Mouse (Mus musculus) hindbrain, embryonic 11.5 days (tissue): ENCODE results near the gene Parn. TPM values are rescaled to one million over a fixed set of nuclear protein-coding genes. Genes with fewer than 3 reads are reported as not detected.

Experiments used
- ATAC-seq: fragments of 200-750 bp; cut with Nextera tagmentation; 2 replicates; pipeline ENCODE4 v1.8.0; 2017; ENCODE audit warnings: mild to moderate bottlenecking, moderate TSS enrichment, moderate library complexity; ENCODE audit not compliant: low FRiP score
- DNase-seq: peaks from one replicate; pipeline ENCODE4 v3.0.0-alpha.2; 2015; ENCODE audit warnings: low spot score
- H3K27ac ChIP-seq: fragments of 300-500 bp; sonication (generic); 2 replicates; pipeline ENCODE4 v1.5.1; 2014; ENCODE audit warnings: mild to moderate bottlenecking, low read depth, low read length
- H3K27me3 ChIP-seq: fragments of 300-500 bp; sonication (generic); 2 replicates; pipeline ENCODE4 v1.6.1; 2014; ENCODE audit warnings: mild to moderate bottlenecking, low read length, moderate library complexity, mixed read lengths; ENCODE audit not compliant: control insufficient read depth, insufficient read depth
- H3K36me3 ChIP-seq: fragments of 300-500 bp; sonication (generic); 2 replicates; pipeline ENCODE4 v1.6.1; 2014; ENCODE audit warnings: mild to moderate bottlenecking, low read length, moderate library complexity, mixed read lengths; ENCODE audit not compliant: control insufficient read depth, insufficient read depth
- H3K4me1 ChIP-seq: fragments of 300-500 bp; sonication (generic); replicated peaks from 2 replicates; pipeline ENCODE4 v1.6.1; 2014; ENCODE audit warnings: low read length, mixed read lengths; ENCODE audit not compliant: control insufficient read depth, insufficient read depth
- H3K4me2 ChIP-seq: fragments of 300-500 bp; sonication (generic); replicated peaks from 2 replicates; pipeline ENCODE4 v1.6.1; 2014; ENCODE audit warnings: mild to moderate bottlenecking, low read depth, low read length
- H3K4me3 ChIP-seq: fragments of 300-500 bp; sonication (generic); 2 replicates; pipeline ENCODE4 v1.5.1; 2014; ENCODE audit warnings: low read depth, low read length
- H3K9ac ChIP-seq: fragments of 300-500 bp; sonication (generic); 2 replicates; pipeline ENCODE4 v1.6.1; 2014; ENCODE audit warnings: low read depth, low read length
- H3K9me3 ChIP-seq: fragments of 300-500 bp; sonication (generic); 2 replicates; pipeline ENCODE4 v1.6.1; 2016; ENCODE audit warnings: low read length; ENCODE audit not compliant: control insufficient read depth
- WGBS: fragments of 180-500 bp; shearing (Covaris S2); extraction: QIAGEN DNeasy Blood & Tissue Kit; methylation state at CpG from one replicate; pipeline ENCODE4 v1.1.7; 2014; 5-methylcytosine and 5-hydroxymethylcytosine counted together
- polyA plus RNA-seq: library from polyadenylated mRNA; unstranded; fragments of >200 nt; fragmentation: Nextera tagmentation; extraction: Ambion mirVana; gene quantifications from 2 replicates; pipeline ENCODE4 v1.2.1, GENCODE M21; 2014

The Parn gene
- polyA plus RNA-seq, 1 experiment from 2014 or later = 40.4 TPM

GRCm38 (mm10) chr16:13504476-13504875, 163.5 kb downstream of the Parn start:
- Histone ChIP-seq H3K27ac (no peak overlapping the region), H3K4me2 (no peak overlapping the region), H3K36me3 (no peaks in the 10 kb centered on the region), H3K9ac (no peak overlapping the region), H3K9me3 (no peaks in the 10 kb centered on the region), H3K27me3 (no peaks in the 10 kb centered on the region), H3K4me3 (no peak overlapping the region), H3K4me1 (no peaks in the 10 kb centered on the region)
- no peak for ATAC-seq
- no peak for DNase-seq
- 87% methylated on average over 3 of the region's 3 CpGs for WGBS

- no peaks in the 10 kb centered on the region for H3K9me3 ChIP-seq
Measured at GRCm38 (mm10) chr16:13498923-13499322, 169.0 kb downstream of the Parn start.

GRCm38 (mm10) chr16:13493981-13494380, 174.0 kb downstream of the Parn start:
- Histone ChIP-seq H3K4me1 (no peaks in the 10 kb centered on the region), H3K9ac (no peak overlapping the region), H3K27ac (no peak overlapping the region), H3K4me2 (no peak overlapping the region), H3K9me3 (no peaks in the 10 kb centered on the region), H3K4me3 (no peak overlapping the region), H3K27me3 (no peaks in the 10 kb centered on the region), H3K36me3 (no peaks in the 10 kb centered on the region)
- ATAC-seq (no peak), DNase-seq (no peak)
- WGBS = 88% methylated on average over 3 of the region's 3 CpGs

More at GRCm38 (mm10) chr16:13498923-13499322, 169.0 kb downstream of the Parn start:
- Histone ChIP-seq H3K9ac (no peak overlapping the region), H3K36me3 (no peaks in the 10 kb centered on the region), H3K27ac (no peak overlapping the region), H3K4me3 (no peak overlapping the region), H3K4me1 (no peaks in the 10 kb centered on the region), H3K4me2 (no peak overlapping the region), H3K27me3 (no peaks in the 10 kb centered on the region)
- WGBS = 55% methylated on average over 3 of the region's 3 CpGs
- DNase-seq (no peak), ATAC-seq (no peak)

- WGBS = 80% methylated on average over 3 of the region's 3 CpGs
- no peak for DNase-seq
- Histone ChIP-seq H3K36me3 (no peaks in the 10 kb centered on the region), H3K9me3 (no peaks in the 10 kb centered on the region), H3K4me3 (no peak overlapping the region), H3K9ac (no peak overlapping the region), H3K27me3 (no peaks in the 10 kb centered on the region), H3K4me1 (no peaks in the 10 kb centered on the region), H3K4me2 (no peak overlapping the region), H3K27ac (no peak overlapping the region)
- no peak for ATAC-seq
Measured at GRCm38 (mm10) chr16:13492996-13493395, 175.0 kb downstream of the Parn start.

DNA sequence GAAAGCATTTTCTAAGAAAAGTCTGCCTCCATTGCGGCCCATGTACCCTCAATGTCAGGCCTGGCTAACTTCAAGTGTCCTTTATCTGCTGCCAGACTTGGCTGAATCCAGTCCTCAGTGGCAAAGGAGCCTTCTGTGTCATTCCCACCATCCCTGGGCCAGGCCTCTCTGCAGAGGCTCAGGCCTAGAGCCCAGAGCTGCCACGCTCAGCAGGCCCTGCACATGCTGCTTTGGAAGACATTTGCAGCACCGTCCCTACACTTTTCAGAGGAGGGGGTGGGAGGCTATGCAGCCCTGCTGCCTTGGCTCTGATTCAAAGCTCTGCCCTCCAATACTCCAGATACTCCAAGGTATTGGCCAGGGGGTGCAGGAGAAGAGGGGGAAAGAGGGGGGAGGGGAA, 176.2 kb downstream of the Parn start:
- Histone ChIP-seq H3K36me3 (no peaks in the 10 kb centered on the region), H3K27ac (no peak overlapping the region), H3K9ac (no peak overlapping the region), H3K4me3 (no peak overlapping the region), H3K9me3 (no peaks in the 10 kb centered on the region), H3K4me2 (no peak overlapping the region), H3K27me3 (no peaks in the 10 kb centered on the region), H3K4me1 (no peaks in the 10 kb centered on the region)
- 74% methylated on average over 3 of the region's 3 CpGs for WGBS
- ATAC-seq (no peak), DNase-seq (no peak)

Other genes with a start within 250 kb of the Parn start
- 43.0 and 44.1 TPM in 2 replicates for gene Bfar, start 3.7 kb upstream of the Parn start, polyA plus RNA-seq
- gene 3110001I22Rik, start 3.8 kb upstream of the Parn start, polyA plus RNA-seq = 11.6 and 11.8 TPM in 2 replicates
- 0.29 TPM in 1 of 2 replicates, not detected in the other for gene Pla2g10, start 62.8 kb upstream of the Parn start, polyA plus RNA-seq
- 123 and 124 TPM in 2 replicates for gene Rrn3, start 112.5 kb upstream of the Parn start, polyA plus RNA-seq
- gene Ntan1, start 150.7 kb upstream of the Parn start, polyA plus RNA-seq = 169 and 191 TPM in 2 replicates
- 74.0 and 80.1 TPM in 2 replicates for gene Pdxdc1, start 235.0 kb upstream of the Parn start, polyA plus RNA-seq
- gene Mpv17l, start 235.0 kb upstream of the Parn start, polyA plus RNA-seq = 4.1 and 4.2 TPM in 2 replicates